Mouse (Mus musculus) heart, embryonic 10.5 days (tissue): ENCODE measurements around the gene Jsrp1. TPM values are rescaled to one million over a fixed set of nuclear protein-coding genes. Genes with fewer than 3 reads are reported as not detected.

ENCODE experiments used
- DNase-seq: peaks from one replicate; pipeline ENCODE4 v3.0.0-alpha.2; 2017; ENCODE audit warnings: low spot score
- H3K27ac ChIP-seq: fragments of 300-500 bp; sonication (generic); 2 replicates; pipeline ENCODE4 v1.5.1; 2016; ENCODE audit warnings: mild to moderate bottlenecking
- H3K27me3 ChIP-seq: fragments of 300-500 bp; sonication (generic); 2 replicates; pipeline ENCODE4 v1.6.1; 2016; ENCODE audit warnings: mild to moderate bottlenecking; ENCODE audit not compliant: poor library complexity, insufficient read depth, severe bottlenecking
- H3K36me3 ChIP-seq: fragments of 300-500 bp; sonication (generic); 2 replicates; pipeline ENCODE4 v1.6.1; 2016; ENCODE audit warnings: mild to moderate bottlenecking, moderate library complexity
- H3K4me1 ChIP-seq: fragments of 300-500 bp; sonication (generic); 2 replicates; pipeline ENCODE4 v1.6.1; 2016; ENCODE audit warnings: mild to moderate bottlenecking
- H3K4me3 ChIP-seq: fragments of 300-500 bp; sonication (generic); 2 replicates; pipeline ENCODE4 v1.5.1; 2016; ENCODE audit warnings: mild to moderate bottlenecking, moderate library complexity
- H3K9me3 ChIP-seq: fragments of 300-500 bp; sonication (generic); 2 replicates; pipeline ENCODE4 v1.6.1; 2016; ENCODE audit warnings: mild to moderate bottlenecking, moderate library complexity
- WGBS: fragments of 180-500 bp; shearing (Covaris S2); methylation state at CpG from one replicate; pipeline ENCODE4 v1.1.7; 2016; 5-methylcytosine and 5-hydroxymethylcytosine counted together
- polyA plus RNA-seq: library from polyadenylated mRNA; unstranded; fragments of >200 nt; fragmentation: Nextera tagmentation; extraction: Ambion mirVana; gene quantifications from 2 replicates; pipeline ENCODE4 v1.2.1, GENCODE M21; 2016

Jsrp1 gene
- polyA plus RNA-seq, 1 experiment from 2014 or later: 8.8 TPM

- Histone ChIP-seq H3K4me1 (peaks cover 67% of the 10 kb centered on the region), H3K9me3 (no peaks in the 10 kb centered on the region), H3K27me3 (peaks cover 20% of the 10 kb centered on the region; the same call in 1 of the 2 replicates), H3K4me3 (no peak overlapping the region), H3K36me3 (peaks cover 59% of the 10 kb centered on the region), H3K27ac (no peak overlapping the region)
- no peak for DNase-seq
- WGBS: 97% methylated on average over 2 of the region's 2 CpGs
Measured at GRCm38 (mm10) chr10:80804340-80804739, 9.0 kb downstream of the Jsrp1 start.

DNA sequence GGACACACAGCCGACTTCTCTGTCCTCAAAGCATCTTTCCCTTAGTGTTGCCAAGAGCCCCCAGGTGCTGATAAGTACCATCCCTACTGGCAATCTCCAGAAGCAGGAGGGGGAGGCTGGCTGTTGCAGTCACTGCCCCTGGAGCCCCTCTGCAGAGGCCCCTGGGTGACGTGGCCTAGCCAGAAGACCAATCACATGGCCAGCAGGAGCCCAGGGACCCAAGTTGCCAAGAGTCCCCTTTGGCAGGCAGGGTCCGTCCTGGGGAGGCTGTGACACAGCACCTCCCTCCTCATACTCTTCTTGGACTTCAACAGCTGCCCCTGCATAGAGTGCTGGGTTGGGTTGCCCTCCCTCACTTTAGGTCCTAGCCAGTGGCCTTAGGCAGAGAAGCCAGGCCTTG lies 10.3 kb downstream of the Jsrp1 start:
- H3K36me3 ChIP-seq: peaks cover 59% of the 10 kb centered on the region

GRCm38 (mm10) chr10:80802204-80802912 lies 10.9 kb downstream of the Jsrp1 start:
- DNase-seq: no peak
- Histone ChIP-seq H3K36me3 (peaks cover 59% of the 10 kb centered on the region), H3K4me1 (peaks cover 49% of the 10 kb centered on the region), H3K27ac (no peak overlapping the region), H3K9me3 (no peaks in the 10 kb centered on the region), H3K27me3 (peaks cover 12% of the 10 kb centered on the region; the same call in 1 of the 2 replicates), H3K4me3 (no peak overlapping the region)
- WGBS: 93% methylated on average over 10 of the region's 10 CpGs

More for the DNA sequence above, 10.3 kb downstream of the Jsrp1 start:
- no peak for DNase-seq
- Histone ChIP-seq H3K27me3 (peaks cover 16% of the 10 kb centered on the region; the same call in 1 of the 2 replicates), H3K4me1 (peaks cover 55% of the 10 kb centered on the region), H3K9me3 (no peaks in the 10 kb centered on the region), H3K4me3 (no peak overlapping the region), H3K27ac (no peak overlapping the region; the same call in 1 of the 2 replicates)
- 80% methylated on average over 3 of the region's 3 CpGs for WGBS

DNA sequence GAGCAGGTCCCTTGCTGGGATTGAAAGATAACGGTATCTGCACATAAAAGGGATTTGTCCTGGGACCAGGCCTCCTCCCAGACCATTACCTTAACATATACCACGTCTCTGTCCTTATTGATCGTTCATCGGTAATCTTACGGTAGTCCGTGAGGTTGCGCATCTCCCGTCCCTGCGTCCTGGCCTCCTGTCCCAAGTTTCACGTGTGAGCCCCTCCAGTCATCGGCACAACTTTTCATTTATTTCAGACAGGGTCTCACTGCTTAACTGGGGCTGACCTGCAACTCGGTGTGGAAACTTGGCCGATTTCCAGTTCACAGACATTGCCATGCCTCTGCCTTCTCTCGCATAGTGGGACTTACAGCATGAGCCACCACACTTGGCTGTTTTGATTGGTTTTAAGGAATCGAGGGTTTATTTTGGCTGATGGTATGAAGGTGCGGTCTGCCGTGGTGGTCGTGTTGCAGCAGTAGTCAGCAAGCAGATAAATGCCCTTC lies 14.2 kb downstream of the Jsrp1 start:
- WGBS: 2% methylated on average over 18 of the region's 18 CpGs
- DNase-seq: no peak
- H3K36me3 ChIP-seq: peaks cover 67% of the 10 kb centered on the region

DNA sequence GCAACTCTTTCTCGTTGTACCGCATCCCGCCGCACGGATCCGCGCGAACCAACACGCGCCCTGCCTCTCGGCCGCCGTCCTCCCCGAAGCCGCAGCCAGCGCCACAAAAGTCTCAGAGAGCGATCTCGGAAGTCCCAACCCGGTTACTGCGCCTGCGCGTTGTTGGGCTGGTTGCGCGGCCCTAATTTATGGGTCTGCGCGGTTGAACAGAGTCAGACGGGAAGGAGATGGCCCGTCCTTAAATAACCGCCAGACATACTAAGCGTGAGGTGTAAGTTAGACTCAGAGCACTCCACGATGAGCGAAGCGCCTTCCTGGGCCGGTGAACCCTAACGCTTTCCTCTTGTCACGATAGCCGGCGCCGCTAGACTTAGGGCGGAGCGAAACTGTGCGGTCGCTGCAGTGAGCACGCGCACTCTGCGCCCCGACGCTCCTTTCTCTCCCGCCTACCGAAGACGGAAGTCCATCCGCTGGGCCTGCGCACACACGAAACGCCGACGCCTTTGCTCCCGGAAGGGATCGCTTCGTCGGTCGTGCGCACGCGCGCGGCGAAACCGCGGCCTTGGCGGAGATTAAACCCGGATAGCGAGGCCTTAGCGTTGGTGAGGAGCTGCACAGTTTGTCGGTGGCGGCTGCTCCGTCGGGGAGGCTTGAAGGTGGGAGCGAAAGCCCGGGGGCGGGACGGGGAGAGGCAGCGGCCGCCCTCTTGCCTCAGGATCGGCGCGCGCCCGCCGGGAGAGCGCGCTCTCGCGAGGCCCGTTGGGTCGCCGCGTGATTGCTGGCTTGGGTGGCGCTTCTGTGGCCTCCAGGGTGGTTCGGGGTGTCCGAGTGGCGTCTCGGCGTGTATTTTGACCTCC lies 14.9 kb downstream of the Jsrp1 start, which contains the start of the genes Sf3a2 and Plekhj1:
Gene Sf3a2 (plus strand): TSS at position 49 of the 857 bp plus-strand sequence.
Gene Plekhj1 (minus strand): TSS at position 477 of the 857 bp plus-strand sequence.
- H3K27ac ChIP-seq: peak within 1 kb of the TSS; percentile 99
- no peaks in the 10 kb centered on the region for H3K27me3 ChIP-seq
- DNase-seq: peak; percentile 98
- no peaks in the 10 kb centered on the region for H3K9me3 ChIP-seq
- peaks cover 35% of the 10 kb centered on the region for H3K4me1 ChIP-seq
- peak within 1 kb of the TSS; percentile 93 for H3K4me3 ChIP-seq
- WGBS: under 1% methylated on average over 101 of the region's 104 CpGs
- H3K36me3 ChIP-seq: peaks cover 67% of the 10 kb centered on the region

More for the DNA sequence above, 14.2 kb downstream of the Jsrp1 start:
- Histone ChIP-seq H3K9me3 (no peaks in the 10 kb centered on the region), H3K27me3 (no peaks in the 10 kb centered on the region), H3K27ac (peak overlapping the region; percentile 99), H3K4me3 (peak overlapping the region; percentile 93), H3K4me1 (peaks cover 36% of the 10 kb centered on the region)

DNA sequence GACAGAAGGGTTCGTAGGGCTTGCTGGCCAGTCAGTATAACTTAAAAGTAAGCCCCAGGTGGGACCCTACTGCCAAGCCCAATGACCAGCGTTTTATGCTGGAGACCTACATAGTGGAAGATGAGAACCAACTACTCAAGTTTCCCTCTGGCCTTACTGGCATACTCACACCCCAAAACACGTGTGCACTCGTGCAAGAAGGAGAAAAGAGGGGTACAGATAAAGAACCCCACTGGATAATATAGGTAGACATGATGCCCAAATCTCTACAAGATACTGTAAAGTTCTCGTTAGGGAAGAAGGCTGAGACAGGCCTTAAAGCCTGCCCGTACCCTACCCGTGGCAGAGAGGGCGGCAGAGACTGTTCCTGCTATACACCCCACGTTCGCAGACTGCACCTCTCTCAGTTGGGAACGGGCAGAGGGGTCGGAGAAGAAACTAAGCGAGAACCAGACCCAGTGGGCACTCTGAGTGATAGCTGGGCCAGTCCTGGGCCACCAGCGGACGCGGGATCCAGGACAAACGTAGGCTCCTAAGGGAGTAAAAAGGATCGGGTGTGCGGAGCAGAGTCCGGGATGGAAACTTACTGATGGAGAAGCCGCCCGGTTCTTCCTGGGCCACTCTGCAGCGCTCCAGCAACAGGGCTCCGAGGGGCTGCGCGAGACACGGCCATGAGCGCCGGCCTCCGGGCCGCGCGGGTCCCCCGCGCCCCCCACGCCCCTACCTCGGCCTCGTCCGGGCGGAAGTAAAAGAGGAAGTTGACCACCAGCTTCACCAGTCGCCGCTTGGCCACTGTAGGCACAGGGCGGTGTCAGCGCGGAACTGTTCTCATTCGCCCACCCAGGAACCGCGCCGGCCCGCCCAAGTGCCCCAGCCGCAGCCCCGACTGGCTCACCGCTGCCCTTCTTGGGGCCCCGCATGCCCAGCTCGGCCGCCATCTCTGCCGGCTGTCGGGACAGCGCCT lies 15.8 kb downstream of the Jsrp1 start:
- WGBS: 2% methylated on average over 58 of the region's 59 CpGs
- Histone ChIP-seq H3K4me1 (peaks cover 36% of the 10 kb centered on the region), H3K27me3 (no peaks in the 10 kb centered on the region), H3K27ac (peak overlapping the region; percentile 99), H3K4me3 (peak overlapping the region; percentile 93), H3K36me3 (peaks cover 67% of the 10 kb centered on the region), H3K9me3 (no peaks in the 10 kb centered on the region)
- no peak for DNase-seq

GRCm38 (mm10) chr10:80796307-80796848 lies 16.9 kb downstream of the Jsrp1 start:
- Histone ChIP-seq H3K36me3 (peaks cover 67% of the 10 kb centered on the region), H3K4me1 (peaks cover 47% of the 10 kb centered on the region), H3K9me3 (no peaks in the 10 kb centered on the region), H3K27ac (no peak overlapping the region), H3K27me3 (no peaks in the 10 kb centered on the region), H3K4me3 (peak overlapping the region; percentile 93)
- DNase-seq: no peak
- 78% methylated on average over 9 of the region's 9 CpGs for WGBS

- WGBS: 87% methylated on average over 8 of the region's 8 CpGs
Measured at GRCm38 (mm10) chr10:80794750-80795149, 18.5 kb downstream of the Jsrp1 start.

DNA sequence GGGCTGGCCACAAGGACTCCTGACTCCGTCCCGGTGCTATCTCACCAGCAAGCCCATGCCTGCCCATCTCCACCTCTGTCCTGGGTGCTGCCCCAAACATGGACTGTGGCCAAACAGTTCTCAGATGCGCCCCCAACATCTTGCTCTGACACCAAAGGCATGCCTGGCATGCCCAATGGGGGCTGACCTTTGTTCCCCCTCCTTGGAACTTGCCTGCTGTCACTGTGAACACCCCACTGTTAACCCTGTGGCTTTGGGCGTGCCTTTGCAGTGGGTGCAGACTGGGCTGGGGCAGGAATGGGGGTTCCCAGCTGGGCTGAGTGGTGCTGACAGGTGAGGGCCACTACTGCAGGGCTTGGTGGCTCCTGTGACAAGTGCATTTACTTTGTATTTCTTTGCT lies 19.5 kb downstream of the Jsrp1 start:
- Histone ChIP-seq H3K9me3 (no peaks in the 10 kb centered on the region), H3K27ac (no peak overlapping the region), H3K4me3 (no peak overlapping the region), H3K36me3 (peaks cover 78% of the 10 kb centered on the region), H3K27me3 (no peaks in the 10 kb centered on the region), H3K4me1 (peaks cover 43% of the 10 kb centered on the region)
- WGBS: 86% methylated on average over 4 of the region's 4 CpGs
- no peak for DNase-seq

More at GRCm38 (mm10) chr10:80794750-80795149, 18.5 kb downstream of the Jsrp1 start:
- no peak for DNase-seq
- Histone ChIP-seq H3K36me3 (peaks cover 69% of the 10 kb centered on the region), H3K4me3 (no peak overlapping the region), H3K27me3 (no peaks in the 10 kb centered on the region), H3K27ac (0 out of 2 replicates have a peak overlapping the region, but pooled peaks have one; percentile 7), H3K9me3 (no peaks in the 10 kb centered on the region), H3K4me1 (peaks cover 48% of the 10 kb centered on the region)

GRCm38 (mm10) chr10:80793033-80793784 lies 20.1 kb downstream of the Jsrp1 start:
- Histone ChIP-seq H3K27me3 (no peaks in the 10 kb centered on the region), H3K36me3 (peaks cover 84% of the 10 kb centered on the region), H3K4me3 (no peak overlapping the region), H3K9me3 (no peaks in the 10 kb centered on the region), H3K4me1 (peaks cover 43% of the 10 kb centered on the region), H3K27ac (no peak overlapping the region)
- WGBS: 90% methylated on average over 13 of the region's 13 CpGs
- DNase-seq: no peak
